Mouse (Mus musculus): ENCODE results near the gene Shank2.

Shank2 gene

DNA sequence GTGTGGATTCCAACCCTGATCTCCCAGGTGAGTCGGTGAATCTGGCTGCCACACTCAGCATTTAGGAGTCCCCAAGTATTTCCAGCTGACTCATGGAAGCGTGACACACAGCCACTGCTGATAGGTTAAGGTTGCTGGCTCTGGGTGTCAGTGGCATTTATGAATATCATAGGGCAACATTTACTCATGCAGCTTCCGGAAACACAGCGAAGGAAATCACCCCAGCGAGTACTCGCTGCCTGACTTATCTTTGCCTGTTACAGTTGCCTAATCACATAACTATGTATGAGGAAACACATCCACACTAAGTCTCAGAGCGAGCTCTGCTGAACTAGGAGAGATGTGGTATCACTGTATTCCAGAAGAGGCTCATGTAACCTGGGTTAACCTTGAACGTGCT lies 231.8 kb downstream of the Shank2 start:
- no peak for DNase-seq

DNA sequence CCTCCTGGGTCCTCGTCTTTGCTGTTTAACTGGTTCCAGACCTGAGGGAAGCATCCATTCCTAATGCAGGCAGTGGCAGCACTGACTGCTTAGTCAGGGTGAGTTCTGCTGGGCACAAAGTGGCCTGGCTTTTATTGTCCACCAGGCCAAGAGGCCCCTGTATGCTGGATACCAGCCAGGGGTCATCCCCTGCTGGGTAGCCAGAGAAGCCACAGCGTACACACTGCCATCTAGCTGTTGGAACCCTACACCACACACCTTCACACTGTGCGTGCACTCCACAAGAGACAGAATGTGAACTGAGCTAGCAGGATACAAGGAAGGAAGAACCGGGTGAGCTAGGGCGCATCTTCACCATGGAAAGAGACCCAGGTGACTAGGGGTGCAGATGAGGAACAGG lies 233.1 kb downstream of the Shank2 start:
- peak; percentile 65 for DNase-seq

DNA sequence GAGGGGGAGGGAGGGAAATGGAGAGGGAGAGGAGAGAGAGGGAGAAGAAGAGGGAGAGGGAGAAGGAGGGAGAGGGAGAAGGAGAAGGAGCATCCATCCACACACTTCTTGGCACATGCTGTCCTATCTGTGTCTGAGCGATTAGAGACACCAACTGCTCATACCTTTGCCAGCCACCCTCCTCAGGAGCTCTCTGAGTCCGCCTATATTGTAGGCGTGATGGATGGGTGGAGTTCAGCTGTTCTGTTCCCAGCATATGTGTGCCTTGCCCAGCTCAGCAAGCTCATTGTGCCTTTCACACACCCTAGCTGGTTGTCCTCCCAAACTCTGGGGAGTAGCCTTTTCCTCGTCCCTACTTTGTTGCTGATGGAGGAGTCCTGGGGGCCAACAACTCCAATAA lies 233.8 kb downstream of the Shank2 start:
- DNase-seq: no peak

DNA sequence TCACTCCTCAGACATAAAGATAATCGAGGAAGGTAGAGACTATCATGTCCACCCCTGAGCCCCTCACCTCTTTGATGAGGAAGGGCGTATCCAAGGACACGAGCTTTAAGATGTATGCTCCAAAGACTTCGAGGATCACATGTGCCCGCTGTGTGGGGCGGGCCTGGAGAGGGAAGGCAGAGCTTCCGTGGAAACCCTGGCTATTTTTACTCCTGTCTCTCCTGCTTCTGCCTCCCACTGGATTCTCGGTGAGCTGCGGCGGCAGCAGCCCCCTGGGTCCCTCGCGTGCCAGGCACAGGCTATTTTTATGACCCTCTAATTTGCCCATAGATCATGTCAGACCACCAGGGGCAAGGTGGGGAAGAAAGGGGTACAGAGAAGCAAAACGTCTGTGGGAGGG lies 235.1 kb downstream of the Shank2 start:
- no peak for DNase-seq

DNA sequence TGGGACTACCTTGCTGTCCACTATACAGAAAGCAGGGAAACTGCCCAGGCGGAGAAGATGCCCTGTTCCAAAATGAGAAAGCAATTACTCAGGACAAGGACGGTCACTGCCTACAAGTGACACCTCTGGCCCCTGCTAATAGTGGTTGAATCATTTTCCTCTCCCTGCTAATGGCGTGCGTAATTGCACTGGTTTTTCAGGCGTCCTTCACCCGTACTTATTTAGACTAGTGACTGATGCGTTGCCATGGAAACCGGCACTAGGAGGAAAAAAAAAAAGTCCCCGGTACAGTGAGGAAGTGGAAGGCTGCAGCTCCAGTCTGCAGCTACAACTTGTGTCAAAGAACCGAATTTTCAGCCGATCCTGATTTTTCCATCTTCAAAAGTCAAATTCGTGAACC lies 236.7 kb downstream of the Shank2 start:
- DNase-seq: peak; percentile 83

DNA sequence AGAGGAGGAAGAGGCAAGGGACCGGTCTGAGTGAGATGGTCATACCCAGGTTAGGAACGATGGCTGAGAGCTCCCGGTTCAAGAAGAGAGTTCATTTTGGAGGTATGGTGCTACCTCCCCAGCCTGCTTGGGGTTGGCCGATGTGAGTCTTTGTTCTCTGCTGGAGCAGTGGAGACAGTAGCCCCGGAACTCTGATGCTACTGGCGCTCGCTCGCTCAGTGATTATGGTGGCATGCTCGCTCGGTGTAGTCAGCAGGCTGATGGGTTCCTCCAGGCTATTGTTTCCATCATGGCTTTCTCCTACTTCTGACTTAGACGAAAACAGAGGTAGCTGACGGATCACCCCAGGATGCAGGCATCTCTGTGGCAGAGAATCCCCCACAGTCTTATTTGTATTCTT lies 237.3 kb downstream of the Shank2 start:
- no peak for DNase-seq

DNA sequence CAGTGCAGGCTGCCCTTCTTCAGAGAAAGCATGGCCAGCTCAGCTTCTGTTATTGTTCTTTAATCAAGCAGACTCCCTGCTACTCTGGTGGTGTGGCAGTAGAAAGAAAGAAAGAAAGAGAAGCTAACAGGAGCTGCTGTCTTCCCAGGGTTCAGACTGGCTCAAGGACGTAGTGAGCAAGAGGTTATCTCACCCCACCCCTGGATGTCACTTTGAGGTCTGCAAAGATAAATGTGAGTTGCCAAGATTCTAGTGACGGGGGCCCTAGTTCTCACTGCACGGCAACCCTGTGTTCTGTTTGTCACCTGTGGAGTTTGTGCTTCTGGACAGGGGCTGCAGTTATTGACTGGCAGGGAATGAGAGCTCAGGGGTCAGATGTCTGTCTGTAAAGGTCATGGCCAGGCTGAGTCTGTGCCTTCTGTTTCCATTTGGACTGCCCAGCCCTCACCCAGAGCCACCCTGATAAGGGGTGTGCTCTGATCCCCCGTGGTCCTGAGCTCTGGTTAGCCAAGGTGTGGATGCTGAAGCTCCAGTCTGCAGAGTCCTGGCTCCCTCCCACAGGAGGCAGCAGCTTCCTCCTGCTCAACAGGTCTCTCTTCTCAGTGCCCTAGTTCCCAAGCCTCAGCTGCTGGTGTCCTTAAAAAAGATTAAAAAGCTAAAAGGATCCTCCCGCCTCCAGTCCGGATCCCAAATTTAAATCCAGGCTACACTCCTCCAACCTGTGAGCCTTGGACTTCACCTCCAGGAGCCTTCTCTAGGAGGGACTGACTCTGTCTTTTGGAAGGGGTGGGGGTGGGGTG lies 238.0 kb downstream of the Shank2 start:
- DNase-seq: no peak

DNA sequence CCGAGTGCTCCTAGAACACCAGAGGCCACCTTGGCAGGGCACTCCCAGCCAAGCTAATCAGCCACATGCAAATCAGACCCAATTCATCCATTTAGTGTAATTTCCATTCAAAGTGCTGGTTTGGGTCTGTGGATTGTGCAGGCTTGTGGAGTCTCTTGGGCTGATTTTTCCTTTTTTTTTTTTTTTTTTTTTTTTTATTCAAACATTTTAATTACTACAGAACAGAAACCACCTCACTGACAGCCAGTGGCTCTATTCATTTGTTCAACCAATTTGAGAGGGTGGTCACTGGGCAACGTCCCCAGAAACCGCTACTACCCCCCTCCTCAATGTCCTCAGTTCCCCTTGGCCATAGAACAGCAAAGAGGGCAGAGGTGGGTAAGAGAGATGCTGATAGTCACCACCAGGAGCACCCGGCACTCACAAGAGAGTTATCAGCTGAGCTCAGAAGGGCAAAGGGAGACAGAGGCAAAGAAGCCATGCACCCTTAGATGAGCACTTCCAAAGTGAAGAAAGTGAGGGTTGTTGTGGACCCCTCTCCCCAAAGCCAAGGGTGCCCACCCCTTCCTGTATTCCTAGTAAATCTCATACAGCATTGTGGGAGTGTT lies 239.1 kb downstream of the Shank2 start:
- no peak for DNase-seq

DNA sequence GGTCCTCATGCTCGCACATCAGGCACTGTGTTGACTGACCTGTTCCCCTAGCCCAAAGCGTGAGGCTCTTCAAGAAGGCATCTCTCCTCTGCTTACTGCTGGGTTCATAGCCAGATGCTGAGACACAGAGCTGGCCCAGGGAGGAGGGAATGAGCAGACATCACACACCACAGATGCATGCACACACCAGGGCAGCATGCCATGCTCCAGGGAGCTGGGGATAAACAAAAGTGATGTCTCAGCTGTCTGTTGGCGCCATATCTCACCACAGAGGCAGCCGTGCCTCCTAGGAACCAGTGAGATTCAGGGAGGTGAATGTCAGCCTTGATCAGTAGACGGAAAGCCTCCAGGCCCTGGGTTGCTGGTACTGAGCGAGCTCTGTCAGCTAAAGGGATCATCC lies 242.5 kb downstream of the Shank2 start:
- peak; percentile 48 for DNase-seq

DNA sequence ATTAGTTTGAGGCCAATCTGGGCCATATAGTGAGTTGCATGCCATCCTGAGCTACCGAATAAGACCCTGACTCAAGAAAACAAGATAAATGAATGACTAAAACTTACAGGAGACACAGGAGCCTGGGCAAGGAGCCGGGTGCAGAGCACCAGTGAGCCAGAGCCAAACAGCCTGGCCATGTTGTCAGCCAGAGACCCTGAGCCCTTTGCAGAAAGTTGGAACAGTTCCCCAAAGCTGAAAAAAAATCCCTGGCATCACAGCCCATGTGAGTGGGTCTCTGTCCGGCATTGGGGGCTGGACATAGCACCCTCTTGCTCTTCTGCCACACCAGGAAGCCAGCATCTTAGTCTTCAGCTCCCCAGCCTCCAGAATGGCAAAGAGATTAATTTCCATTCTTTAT lies 244.5 kb downstream of the Shank2 start:
- no peak for DNase-seq

DNA sequence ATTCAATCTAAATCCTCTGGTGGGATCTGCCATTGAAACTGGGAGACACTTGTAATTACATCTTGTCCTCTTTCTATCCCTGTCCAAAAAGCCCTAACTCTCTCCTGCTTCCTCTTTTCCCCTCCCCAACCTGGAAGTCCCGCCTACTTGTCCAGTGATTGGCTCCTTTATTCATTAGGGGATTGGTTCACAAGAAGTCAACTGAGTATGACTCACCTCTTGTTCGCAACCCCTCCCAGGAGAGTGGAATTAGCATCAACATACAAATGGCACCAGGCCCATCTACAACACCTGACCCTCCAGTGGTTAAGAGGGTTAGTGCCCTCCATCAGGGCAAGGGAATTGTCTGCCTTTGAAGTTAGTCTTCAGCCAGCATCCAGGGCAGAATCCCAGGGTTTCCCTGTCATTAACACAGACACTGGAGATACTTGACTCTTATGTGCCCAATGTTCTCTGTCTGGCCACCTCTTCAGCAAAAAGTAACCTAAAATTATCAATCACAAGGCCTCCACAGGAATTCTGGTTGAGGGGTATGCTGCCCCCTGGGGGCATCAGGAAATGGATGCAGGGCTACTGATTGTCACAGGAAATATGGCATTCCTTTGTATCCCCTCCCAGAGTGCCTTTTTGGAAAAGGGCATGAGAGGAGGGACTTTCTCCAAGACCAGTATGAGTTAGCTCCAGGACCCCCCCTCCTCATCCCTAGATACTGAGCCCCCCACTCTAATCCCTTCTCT lies 247.1 kb downstream of the Shank2 start:
- DNase-seq: peak; percentile 30

DNA sequence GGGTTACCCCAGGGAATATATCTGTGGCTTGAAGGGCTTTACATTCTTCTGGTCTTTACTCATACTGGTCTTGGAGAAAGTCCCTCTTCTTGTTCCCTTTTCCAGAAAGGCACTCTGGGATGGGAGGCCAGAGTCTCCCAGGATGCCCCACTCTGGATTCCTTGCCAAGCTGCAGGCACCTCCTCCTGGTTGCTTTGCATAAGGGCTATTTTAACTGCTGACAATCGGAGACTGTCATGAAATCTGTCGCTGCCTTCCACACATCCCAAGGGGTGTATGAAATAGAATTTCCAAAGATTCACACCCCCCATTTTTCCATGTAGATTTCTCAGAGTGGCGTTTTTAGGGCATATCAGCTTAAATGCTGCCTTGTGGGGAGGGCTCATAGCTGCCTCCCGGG lies 249.1 kb downstream of the Shank2 start:
- no peak for DNase-seq

DNA sequence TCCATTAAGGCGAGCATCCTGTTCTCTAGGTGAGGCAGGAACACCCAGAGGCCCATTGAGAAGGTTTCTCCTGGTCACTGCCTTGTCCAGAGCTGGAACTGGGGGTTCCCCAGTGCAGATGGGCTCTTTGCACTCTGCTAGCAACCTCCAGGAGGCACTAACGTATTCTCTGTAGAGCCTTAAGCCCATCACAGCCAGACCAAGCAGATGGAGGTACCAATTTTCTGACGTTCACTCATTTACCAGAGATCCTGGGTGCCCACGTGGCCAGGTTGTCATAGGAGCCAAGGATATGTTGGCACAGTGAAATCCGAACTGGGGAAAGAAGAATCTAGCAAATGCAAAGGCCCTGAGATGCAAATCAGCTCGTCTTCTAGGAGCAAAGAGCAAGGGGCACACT lies 249.5 kb downstream of the Shank2 start:
- no peak for DNase-seq

DNA sequence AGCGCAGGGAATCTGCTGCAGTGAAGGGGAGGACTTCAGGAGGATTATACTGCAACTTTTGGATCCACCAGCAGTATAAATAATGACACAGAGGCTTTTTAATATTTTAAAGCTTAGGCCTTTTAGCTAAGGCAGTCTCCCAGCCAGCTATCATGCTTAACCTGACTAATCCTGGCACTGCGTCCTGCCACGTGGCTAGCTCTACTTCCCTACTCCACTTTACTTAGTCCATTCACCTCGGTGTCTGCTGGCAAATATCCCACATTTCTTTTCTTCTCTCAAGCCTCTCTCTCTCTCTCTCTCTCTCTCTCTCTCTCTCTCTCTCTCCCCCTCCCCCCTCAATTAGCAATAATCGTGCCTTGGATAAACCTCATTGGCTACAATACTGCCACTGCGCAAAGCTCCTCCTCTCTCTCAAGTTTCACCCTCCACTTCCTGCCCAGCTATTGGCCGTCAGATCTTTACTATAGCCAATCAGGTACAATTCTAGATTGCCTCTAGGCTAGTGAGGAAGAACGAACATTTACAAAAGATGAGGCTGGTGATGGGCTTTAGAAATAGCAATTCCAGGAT lies 253.0 kb downstream of the Shank2 start:
- DNase-seq: peak; percentile 59

DNA sequence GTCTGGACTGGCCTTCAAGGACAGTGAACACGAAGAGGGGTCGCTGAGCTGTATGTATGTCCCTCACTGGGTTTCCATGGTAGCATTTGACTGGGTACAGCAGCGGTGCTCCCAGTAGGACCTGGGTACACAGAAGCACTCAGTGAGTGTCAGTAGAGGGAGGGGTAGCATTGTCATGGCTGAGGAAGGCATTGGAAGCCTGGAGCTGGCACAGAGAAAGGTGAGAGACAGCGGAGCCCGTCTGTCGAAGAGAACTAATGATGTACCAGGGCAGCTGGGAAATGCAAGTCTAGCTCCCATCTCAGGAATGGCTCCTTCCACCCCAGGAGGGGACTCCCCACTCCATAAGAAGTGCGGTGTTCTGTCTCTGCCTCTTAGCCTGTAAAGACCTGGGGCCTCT lies 256.1 kb downstream of the Shank2 start:
- DNase-seq: no peak

DNA sequence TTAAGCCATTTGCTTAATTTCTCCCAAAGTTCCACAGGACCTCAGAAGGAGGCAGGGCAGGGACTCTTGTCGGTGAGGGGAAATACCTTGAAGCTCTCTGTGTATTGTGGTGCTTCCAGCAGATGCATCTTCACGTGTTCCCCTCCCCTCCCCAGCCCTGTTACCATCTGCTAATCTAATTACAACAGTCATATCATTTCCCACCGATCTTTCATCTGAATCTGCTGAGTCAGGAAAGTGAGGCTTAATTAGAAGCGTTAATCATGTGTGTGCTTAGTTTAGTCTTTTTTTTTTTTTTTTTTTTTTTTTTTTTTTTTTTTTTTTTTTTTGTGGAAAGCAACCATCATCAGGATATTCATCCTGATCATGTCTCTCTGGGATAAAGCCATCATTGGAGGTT lies 256.6 kb downstream of the Shank2 start:
- peak; percentile 73 for DNase-seq

DNA sequence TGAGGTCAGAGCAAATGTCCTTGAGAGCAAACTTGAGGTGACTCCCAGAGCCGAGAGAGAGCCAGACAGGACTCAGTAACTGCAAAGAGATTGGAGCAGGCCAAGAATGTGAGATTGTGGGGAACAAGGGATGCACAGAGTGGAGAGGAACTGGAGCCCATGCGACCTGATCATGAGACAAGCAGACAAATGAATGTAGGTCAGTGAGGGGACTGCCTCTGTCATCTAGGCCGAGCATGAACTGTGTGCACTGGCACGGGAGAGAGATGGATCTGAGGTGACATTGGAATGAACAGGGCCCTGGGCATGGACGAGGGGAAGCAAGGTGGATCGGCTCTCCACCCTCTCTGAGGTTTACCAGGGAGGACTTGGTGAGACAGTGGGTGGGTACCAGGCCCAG lies 260.9 kb downstream of the Shank2 start:
- peak; percentile 85 for DNase-seq

DNA sequence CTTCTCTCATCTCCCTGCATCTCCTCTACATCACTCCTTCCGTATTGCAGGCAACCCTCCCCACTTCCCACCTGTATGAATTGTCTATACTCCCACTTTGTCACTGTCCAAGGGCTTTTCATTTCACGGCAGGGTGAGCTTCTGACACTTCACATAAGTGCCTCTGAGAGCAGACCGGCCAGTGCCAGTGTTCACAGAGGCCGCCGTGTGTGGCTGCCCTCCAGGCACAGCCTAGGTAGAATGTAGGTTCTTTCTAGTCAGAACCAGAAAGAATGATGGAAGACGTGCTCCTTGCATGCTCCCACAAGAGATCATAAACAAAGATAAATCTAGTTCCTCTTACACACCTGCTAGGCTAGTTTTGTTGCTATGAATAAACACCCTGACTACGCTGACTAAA lies 265.0 kb downstream of the Shank2 start:
- DNase-seq: no peak

DNA sequence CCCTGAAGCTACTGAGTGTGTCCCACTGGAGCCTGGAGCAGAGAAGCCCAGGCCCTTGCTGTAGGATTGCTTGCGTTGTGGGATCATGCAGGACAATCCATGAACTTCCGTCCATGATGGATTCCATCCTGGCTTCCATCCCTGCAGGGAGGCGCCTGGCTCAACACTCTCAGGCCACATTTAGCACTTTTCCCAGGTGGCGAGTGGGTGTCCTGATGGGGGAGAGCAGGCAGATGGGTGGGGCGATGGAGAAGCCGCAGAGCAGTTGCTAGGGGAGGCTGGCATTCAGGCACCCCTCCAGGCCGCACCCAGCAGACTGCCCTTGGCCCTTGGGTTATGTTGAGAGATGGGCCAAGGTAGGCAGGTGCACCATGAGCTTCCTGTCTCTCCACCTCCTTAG lies 266.6 kb downstream of the Shank2 start:
- DNase-seq: no peak

DNA sequence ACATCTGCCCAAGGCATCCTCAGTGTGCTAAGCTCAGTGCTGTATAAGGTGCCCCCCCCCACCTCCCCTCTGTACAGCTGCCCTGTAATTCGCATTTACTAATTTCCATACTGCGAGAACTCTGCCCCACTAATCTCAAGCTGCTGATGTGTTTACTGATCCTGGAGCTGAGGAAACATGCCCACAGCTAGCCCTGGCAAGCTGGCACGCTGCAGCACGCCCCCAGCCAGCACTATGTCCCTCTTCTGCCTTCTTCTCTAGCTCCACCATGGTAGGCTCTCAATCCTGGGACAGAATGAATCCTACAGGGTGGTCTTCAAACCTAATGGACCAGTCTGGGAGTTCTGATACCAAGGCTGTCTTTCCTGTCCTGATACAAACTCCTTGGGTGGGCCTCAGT lies 267.1 kb downstream of the Shank2 start:
- DNase-seq: no peak

DNA sequence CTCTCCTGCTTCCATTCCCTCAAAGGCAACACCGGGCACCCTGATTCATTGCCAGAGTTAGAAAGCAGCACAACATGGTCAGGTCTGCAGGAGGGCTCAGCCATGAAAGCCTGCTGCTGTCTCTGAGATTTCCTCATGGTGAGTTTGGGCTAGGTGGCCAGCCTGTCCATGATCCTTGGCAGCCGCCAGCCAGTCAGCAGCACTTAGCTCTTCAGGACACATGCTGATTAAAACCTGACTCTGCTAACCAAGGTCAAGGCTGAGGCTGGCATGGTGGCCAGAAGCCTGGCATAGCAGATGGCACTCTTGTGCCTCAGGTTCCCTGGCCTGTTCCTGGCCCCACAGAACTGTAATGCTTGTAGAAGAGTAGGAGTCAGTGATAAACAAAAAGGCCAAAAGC lies 269.3 kb downstream of the Shank2 start:
- DNase-seq: no peak

DNA sequence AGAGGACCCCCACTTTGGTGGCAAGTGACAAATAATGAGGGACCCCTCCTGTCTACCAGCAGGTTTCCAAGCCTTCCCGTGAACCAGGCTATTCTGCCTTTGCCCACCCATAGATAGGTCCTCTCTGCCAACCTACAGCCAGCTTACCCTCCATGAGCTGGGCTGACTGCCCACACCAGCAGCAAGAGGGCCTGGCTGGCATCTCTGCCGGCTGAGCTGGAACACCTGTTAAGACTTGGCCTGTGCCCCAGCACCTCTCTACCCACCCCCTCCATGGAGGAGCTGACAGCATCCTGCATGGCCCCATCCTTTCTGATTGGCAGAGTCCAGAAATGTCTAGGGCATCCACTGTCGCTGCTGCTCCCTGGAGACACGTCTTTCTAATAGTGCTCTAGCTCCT lies 277.0 kb downstream of the Shank2 start:
- DNase-seq: no peak

DNA sequence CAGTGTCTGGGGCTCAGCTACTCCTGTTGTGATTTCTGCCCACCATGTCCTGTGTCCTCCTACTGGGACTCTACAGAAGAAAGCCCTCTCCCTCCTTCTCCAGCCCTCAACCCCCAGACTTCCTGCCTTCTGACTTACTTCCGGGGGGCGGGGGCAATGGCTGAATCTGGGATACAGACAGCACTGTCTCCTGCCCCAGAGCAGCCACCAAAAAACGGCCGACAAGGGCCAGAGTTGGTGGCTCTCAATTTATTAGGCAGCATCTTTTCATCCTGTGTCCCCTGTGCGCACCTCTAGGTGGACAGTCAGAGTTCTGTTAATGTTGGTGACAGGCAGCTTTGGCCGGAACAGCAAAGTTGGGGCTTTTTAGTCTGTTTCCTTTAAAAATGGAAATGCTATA lies 282.0 kb downstream of the Shank2 start:
- peak; percentile 73 for DNase-seq

Data from retina, postnatal 1 day (tissue).